Comparison of ENCODE assay signal across 20 mouse cellular contexts in the genomic region with DNA sequence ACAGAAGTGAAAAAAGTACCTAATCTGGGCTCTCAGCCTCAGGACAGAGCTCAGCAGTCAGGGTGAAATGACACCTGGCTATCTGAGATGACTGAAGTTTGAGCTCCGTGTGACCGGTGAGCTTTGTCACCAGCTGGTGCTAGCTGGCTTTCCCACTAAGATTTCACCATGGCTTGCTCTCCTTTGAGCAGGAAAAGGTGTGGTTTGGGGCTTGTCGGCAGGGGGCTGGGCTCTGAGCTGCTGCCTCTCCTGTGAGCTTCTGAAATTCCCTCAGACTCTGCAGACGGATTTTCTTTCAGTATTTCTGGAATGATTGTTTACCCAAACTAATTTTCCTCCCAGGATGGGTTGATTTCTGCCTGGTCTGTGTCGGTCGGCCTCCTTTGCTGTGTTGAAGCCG.
DNase-seq lines count a peak whose midpoint lies in the region; ATAC-seq and TF ChIP-seq lines count a peak whose summit lies in the region.
"Had no signal": no experiment of that assay in that cellular context is flagged by ENCODE, and none has a peak within 500 bp of the region (broad histone marks: within the 10 kb centered on the region; RNA-seq: fewer than 3 reads in every experiment).

No protein-coding gene starts in this region.

- intact Hi-C loops in heart, postnatal 14 days (cut with DNase I), result no loop called here

- peaks cover 58% of the 10 kb centered on the region for H3K4me1 ChIP-seq in heart, embryonic 13.5 days
- peaks cover 23% of the 10 kb centered on the region; the same call in 1 of the 2 replicates for H3K4me1 ChIP-seq in embryonic facial prominence, embryonic 12.5 days
- no peaks in the 10 kb centered on the region; the same call in 1 of the 2 replicates for H3K4me1 ChIP-seq in limb, embryonic 14.5 days (ENCODE audit: control insufficient read depth, insufficient read depth, low read length)

- no peak for ATAC-seq in heart, embryonic 13.5 days (ENCODE audit: extremely low read depth, insufficient number of reproducible peaks, low FRiP score, low TSS enrichment)
- ATAC-seq in embryonic facial prominence, embryonic 12.5 days (ENCODE audit: insufficient number of reproducible peaks, insufficient read depth, low FRiP score, low TSS enrichment), result no peak
- no peak for ATAC-seq in limb, embryonic 14.5 days (ENCODE audit: low FRiP score, low read depth)
- ATAC-seq: forebrain, embryonic 14.5 days; midbrain, embryonic 16.5 days had no signal

- 0 out of 2 replicates have a peak overlapping the region, but pooled peaks have one; percentile 4 for H3K27ac ChIP-seq in heart, embryonic 13.5 days (replicated peaks)
- H3K27ac ChIP-seq in embryonic facial prominence, embryonic 12.5 days, result peak overlapping the region; percentile 80
- H3K27ac ChIP-seq in limb, embryonic 14.5 days (replicated peaks; ENCODE audit: low read depth, low read length), result peak overlapping the region; percentile 13; the same call in 1 of the 2 replicates
- H3K27ac ChIP-seq: neural tube, embryonic 13.5 days had no signal

- no peak for DNase-seq in heart, postnatal 14 days
- DNase-seq in 416B (ENCODE audit: low read depth), result peak; percentile 41
- DNase-seq in limb, embryonic 14.5 days (ENCODE audit: low spot score), result no peak
- no peak for DNase-seq in left cerebral cortex, adult 11 months (ENCODE audit: low spot score)
- DNase-seq in thymus, postnatal 25 days, result no peak
- DNase-seq in urinary bladder, postnatal 36 days (ENCODE audit: low spot score in 2 of 2), result no peak
- DNase-seq: adrenal gland, postnatal 36 days; cerebellum, postnatal 10 days; gastrocnemius, postnatal 14 days; kidney, adult 18-20 months; kidney, postnatal 4 days; lung, adult 2 months; thymus, postnatal 14 days had no signal

- peaks cover 21% of the 10 kb centered on the region for H3K36me3 ChIP-seq in heart, embryonic 13.5 days
- H3K36me3 ChIP-seq in embryonic facial prominence, embryonic 12.5 days, result peaks cover 12% of the 10 kb centered on the region
- H3K36me3 ChIP-seq in limb, embryonic 14.5 days (ENCODE audit: control insufficient read depth, insufficient read depth, low read length), result peaks cover 17% of the 10 kb centered on the region
- H3K36me3 ChIP-seq: G1E had no signal

- H3K9me3 ChIP-seq in heart, embryonic 13.5 days, result no peaks in the 10 kb centered on the region
- H3K9me3 ChIP-seq in embryonic facial prominence, embryonic 12.5 days, result no peaks in the 10 kb centered on the region
- no peaks in the 10 kb centered on the region for H3K9me3 ChIP-seq in limb, embryonic 14.5 days (ENCODE audit: control insufficient read depth, low read length)
- H3K9me3 ChIP-seq: heart, embryonic 12.5 days; neural tube, embryonic 13.5 days had no signal

- TF ChIP-seq POLR2A in limb, embryonic 14.5 days (IDR thresholded peaks at IDR 0.05; ENCODE audit: borderline replicate concordance, extremely low read depth, insufficient read depth, insufficient read length), result no peak

- no peak overlapping the region for H3K4me3 ChIP-seq in heart, embryonic 13.5 days
- H3K4me3 ChIP-seq in embryonic facial prominence, embryonic 12.5 days, result no peak overlapping the region
- H3K4me3 ChIP-seq in limb, embryonic 14.5 days (replicated peaks; ENCODE audit: low read length), result no peak overlapping the region
- H3K4me3 ChIP-seq: heart, embryonic 12.5 days; neural tube, embryonic 13.5 days had no signal

- no peak overlapping the region for H3K4me2 ChIP-seq in heart, embryonic 13.5 days
- H3K4me2 ChIP-seq in embryonic facial prominence, embryonic 12.5 days (replicated peaks), result no peak overlapping the region
- no peak overlapping the region for H3K4me2 ChIP-seq in limb, embryonic 14.5 days (replicated peaks; ENCODE audit: low read depth, low read length, severe bottlenecking)
- H3K4me2 ChIP-seq: heart, embryonic 12.5 days; neural tube, embryonic 13.5 days had no signal

- 0 out of 2 replicates have a peak overlapping the region, but pooled peaks have one; percentile 21 for H3K9ac ChIP-seq in heart, embryonic 13.5 days
- no peak overlapping the region for H3K9ac ChIP-seq in embryonic facial prominence, embryonic 12.5 days
- H3K9ac ChIP-seq in limb, embryonic 14.5 days (ENCODE audit: low read depth, low read length, severe bottlenecking), result no peak overlapping the region
- H3K9ac ChIP-seq: heart, embryonic 12.5 days; neural tube, embryonic 13.5 days had no signal

- no peaks in the 10 kb centered on the region for H3K27me3 ChIP-seq in heart, embryonic 13.5 days (replicated peaks)
- no peaks in the 10 kb centered on the region for H3K27me3 ChIP-seq in embryonic facial prominence, embryonic 12.5 days
- no peaks in the 10 kb centered on the region for H3K27me3 ChIP-seq in limb, embryonic 14.5 days (ENCODE audit: control insufficient read depth, insufficient read depth, low read length)
- H3K27me3 ChIP-seq: heart, embryonic 12.5 days; neural tube, embryonic 13.5 days had no signal

- WGBS in heart, embryonic 13.5 days, result 44% methylated on average over 7 of the region's 7 CpGs
- WGBS in embryonic facial prominence, embryonic 12.5 days, result 37% methylated on average over 7 of the region's 7 CpGs
- whole genome bisulfite sequencing in limb, embryonic 14.5 days, result 54% methylated on average over 7 of the region's 7 CpGs

Comparison
In these comparisons a context has a peak if more than half of its experiments do, and no peak if none do; other contexts are left out.
1. H3K27ac ChIP-seq: peak in every context shown above with its lines; median percentile 80 in embryonic facial prominence, embryonic 12.5 days; 13 in limb, embryonic 14.5 days; 4 in heart, embryonic 13.5 days.